Mouse (Mus musculus) embryonic facial prominence, embryonic 11.5 days (tissue): ENCODE measurements around the gene Trabd2b. TPM values are rescaled to one million over a fixed set of nuclear protein-coding genes. Genes with fewer than 3 reads are reported as not detected.

Experiments used
- ATAC-seq: fragments of 200-750 bp; cut with Nextera tagmentation; replicated peaks from 2 replicates; pipeline ENCODE4 v1.8.0; 2017; ENCODE audit warnings: low read depth; ENCODE audit not compliant: insufficient number of reproducible peaks, low FRiP score, low TSS enrichment
- DNase-seq: peaks from one replicate; pipeline ENCODE4 v3.0.0-alpha.2; 2015; ENCODE audit warnings: low spot score
- H3K27ac ChIP-seq: fragments of 300-500 bp; sonication (generic); replicated peaks from 2 replicates; pipeline ENCODE4 v1.5.1; 2014; ENCODE audit warnings: mild to moderate bottlenecking, low read depth, low read length, control low read depth
- H3K27me3 ChIP-seq: fragments of 300-500 bp; sonication (generic); 2 replicates; pipeline ENCODE4 v1.6.1; 2014; ENCODE audit warnings: mild to moderate bottlenecking, low read length, moderate library complexity, mixed read lengths; ENCODE audit not compliant: control insufficient read depth, insufficient read depth
- H3K36me3 ChIP-seq: fragments of 300-500 bp; sonication (generic); replicated peaks from 2 replicates; pipeline ENCODE4 v1.6.1; 2014; ENCODE audit warnings: low read depth, mild to moderate bottlenecking, low read length, moderate library complexity, mixed read lengths; ENCODE audit not compliant: control insufficient read depth, insufficient read depth
- H3K4me1 ChIP-seq: fragments of 300-500 bp; sonication (generic); 2 replicates; pipeline ENCODE4 v1.6.1; 2014; ENCODE audit warnings: low read length, mixed read lengths; ENCODE audit not compliant: control insufficient read depth, insufficient read depth
- H3K4me2 ChIP-seq: fragments of 300-500 bp; sonication (generic); 2 replicates; pipeline ENCODE4 v1.6.1; 2014; ENCODE audit warnings: low read depth, mild to moderate bottlenecking, control low read depth, low read length, moderate library complexity
- H3K4me3 ChIP-seq: fragments of 300-500 bp; sonication (generic); 2 replicates; pipeline ENCODE4 v1.5.1; 2014; ENCODE audit warnings: low read depth, low read length, control low read depth
- H3K9ac ChIP-seq: fragments of 300-500 bp; sonication (generic); replicated peaks from 2 replicates; pipeline ENCODE4 v1.6.1; 2014; ENCODE audit warnings: mild to moderate bottlenecking, control low read depth, low read length
- H3K9me3 ChIP-seq: fragments of 300-500 bp; sonication (generic); replicated peaks from 2 replicates; pipeline ENCODE4 v1.6.1; 2016; ENCODE audit warnings: mild to moderate bottlenecking, low read length, inconsistent platforms, mixed read lengths; ENCODE audit not compliant: control insufficient read depth
- WGBS: fragments of 180-500 bp; shearing (Covaris S2); extraction: QIAGEN DNeasy Blood & Tissue Kit; methylation state at CpG from one replicate; pipeline ENCODE4 v1.1.7; 2014; 5-methylcytosine and 5-hydroxymethylcytosine counted together
- polyA plus RNA-seq: library from polyadenylated mRNA; unstranded; fragments of >200 nt; fragmentation: Nextera tagmentation; extraction: Ambion mirVana; gene quantifications from 2 replicates; pipeline ENCODE4 v1.2.1, GENCODE M21; 2014

Trabd2b gene
- polyA plus RNA-seq = 0.65 and 0.93 TPM in 2 replicates

DNA sequence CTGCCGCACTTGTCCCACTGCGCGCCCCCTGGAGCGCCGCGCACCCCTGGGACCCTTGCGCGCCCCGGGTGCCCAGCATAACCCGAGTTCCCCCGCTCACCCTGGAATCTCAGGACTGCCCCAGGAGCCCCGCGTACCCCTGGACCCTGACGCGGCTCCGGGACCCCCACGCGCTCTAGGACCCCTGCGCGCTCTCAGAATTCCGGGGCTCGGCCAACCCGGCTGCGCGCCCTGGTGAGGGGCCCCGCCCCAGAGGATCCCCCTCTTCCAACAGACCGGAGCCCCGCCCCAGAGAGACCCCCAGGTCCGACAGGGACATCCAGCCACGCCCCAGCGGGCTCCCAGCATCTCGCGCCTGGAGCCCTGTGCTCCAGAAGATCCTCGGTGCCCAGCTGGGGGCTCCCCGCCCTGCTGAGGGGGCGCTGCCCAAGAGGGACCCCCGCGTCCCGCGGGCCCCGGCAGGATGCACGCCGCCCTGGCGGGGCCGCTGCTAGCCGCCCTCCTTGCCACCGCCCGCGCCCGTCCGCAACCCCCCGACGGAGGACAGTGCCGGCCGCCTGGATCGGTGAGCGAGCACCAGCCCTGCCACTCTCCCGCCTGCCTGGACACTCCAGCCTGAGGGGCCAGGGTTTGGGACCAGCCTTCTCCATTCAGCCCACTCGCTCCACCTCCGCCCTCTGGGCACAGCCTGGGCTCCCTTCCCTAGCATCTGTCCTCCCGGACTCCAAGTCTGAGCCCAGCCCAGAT, at the start of gene Trabd2b:
Gene Trabd2b (plus strand): TSS at position 370 of the 747 bp plus-strand sequence.
- DNase-seq (peak; percentile 41), ATAC-seq (peak; percentile 31)
- peak within 1 kb of the TSS; percentile 73 for H3K27ac ChIP-seq
- H3K9me3 ChIP-seq = no peaks in the 10 kb centered on the region
- no peaks in the 10 kb centered on the region for H3K36me3 ChIP-seq
- peaks cover 9% of the 10 kb centered on the region for H3K27me3 ChIP-seq
- peaks cover 13% of the 10 kb centered on the region for H3K4me1 ChIP-seq
- peak within 1 kb of the TSS; percentile 80 for H3K4me3 ChIP-seq
- H3K9ac ChIP-seq = peak within 1 kb of the TSS; percentile 82
- H3K4me2 ChIP-seq = peak within 1 kb of the TSS; percentile 98
- WGBS = 1% methylated on average over 52 of the region's 61 CpGs

DNA sequence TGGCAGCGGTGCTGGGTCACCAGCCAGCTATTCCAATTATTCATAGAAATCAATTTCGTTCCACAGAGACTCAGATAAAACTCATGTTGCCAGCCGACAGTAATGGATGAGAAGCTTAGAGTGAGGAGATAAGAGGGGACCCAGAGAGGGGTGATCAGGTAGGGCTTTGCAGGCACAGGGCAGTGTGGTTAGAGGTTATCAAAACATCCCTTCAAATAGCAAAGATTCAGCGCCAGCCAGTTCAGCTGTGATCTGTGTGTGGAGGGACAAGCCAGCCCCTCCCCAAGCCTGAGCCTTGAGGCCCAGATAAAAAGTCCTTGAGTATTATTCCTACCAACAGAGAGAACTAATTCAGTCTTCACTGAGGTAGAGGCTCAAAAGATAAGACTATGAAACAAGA, 49.1 kb upstream of the Trabd2b start:
- no peak for ATAC-seq
- Histone ChIP-seq H3K27me3 (no peaks in the 10 kb centered on the region), H3K4me1 (no peaks in the 10 kb centered on the region), H3K36me3 (no peaks in the 10 kb centered on the region), H3K27ac (no peak overlapping the region), H3K4me3 (no peak overlapping the region), H3K9ac (no peak overlapping the region), H3K9me3 (no peaks in the 10 kb centered on the region), H3K4me2 (no peak overlapping the region)
- WGBS = 49% methylated on average over 4 of the region's 4 CpGs
- no peak for DNase-seq

DNA sequence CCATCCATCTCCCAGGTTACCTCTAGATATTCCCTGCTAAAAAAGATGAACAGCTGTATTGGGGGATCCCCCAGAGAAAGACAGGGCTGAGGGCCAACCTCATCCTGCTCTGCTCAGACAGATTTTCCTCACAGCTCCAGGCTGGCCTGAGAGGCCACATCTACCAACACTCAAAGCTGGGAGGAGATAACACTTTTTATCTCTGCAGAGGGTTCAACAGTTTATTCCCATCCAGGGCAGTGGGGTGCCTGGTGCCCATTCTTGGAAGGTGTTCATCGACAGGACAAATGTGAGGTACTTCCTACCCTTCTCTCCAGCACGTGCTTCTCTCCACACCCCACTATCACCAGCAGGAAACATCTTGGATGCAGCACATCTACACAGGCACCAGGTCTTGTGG, 47.6 kb upstream of the Trabd2b start:
- ATAC-seq (no peak), DNase-seq (no peak)
- H3K27me3 ChIP-seq = no peaks in the 10 kb centered on the region
- no peak overlapping the region for H3K4me2 ChIP-seq
- 84% methylated on average over 2 of the region's 2 CpGs for WGBS
- no peak overlapping the region for H3K4me3 ChIP-seq
- H3K9ac ChIP-seq = no peak overlapping the region
- no peaks in the 10 kb centered on the region for H3K36me3 ChIP-seq
- H3K4me1 ChIP-seq = no peaks in the 10 kb centered on the region
- H3K9me3 ChIP-seq = no peaks in the 10 kb centered on the region
- H3K27ac ChIP-seq = no peak overlapping the region

DNA sequence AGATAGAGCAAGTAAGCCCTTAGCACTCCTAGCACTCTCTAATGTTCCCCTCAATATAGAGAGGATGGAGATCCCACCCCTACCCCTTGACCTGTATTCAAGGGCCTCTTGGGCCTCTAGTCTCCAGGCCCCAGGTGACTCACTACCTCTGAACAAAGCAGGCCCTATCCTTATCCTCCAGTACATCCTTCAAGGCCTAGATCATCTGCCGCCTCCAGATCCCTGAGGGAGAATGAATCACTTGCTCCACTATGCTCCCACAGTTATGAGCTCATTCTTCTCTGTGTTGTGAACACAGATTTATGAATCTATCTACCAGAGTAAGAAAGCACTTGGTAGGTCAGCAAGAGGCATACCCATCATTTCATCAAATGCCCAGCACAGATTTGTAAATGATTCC, 46.7 kb upstream of the Trabd2b start:
- Histone ChIP-seq H3K4me1 (no peaks in the 10 kb centered on the region), H3K9ac (no peak overlapping the region), H3K27me3 (no peaks in the 10 kb centered on the region), H3K9me3 (no peaks in the 10 kb centered on the region), H3K4me3 (no peak overlapping the region), H3K36me3 (no peaks in the 10 kb centered on the region), H3K27ac (no peak overlapping the region), H3K4me2 (no peak overlapping the region)
- no peak for ATAC-seq
- 79% methylated on average over 1 of the region's 1 CpGs for WGBS
- DNase-seq = no peak

DNA sequence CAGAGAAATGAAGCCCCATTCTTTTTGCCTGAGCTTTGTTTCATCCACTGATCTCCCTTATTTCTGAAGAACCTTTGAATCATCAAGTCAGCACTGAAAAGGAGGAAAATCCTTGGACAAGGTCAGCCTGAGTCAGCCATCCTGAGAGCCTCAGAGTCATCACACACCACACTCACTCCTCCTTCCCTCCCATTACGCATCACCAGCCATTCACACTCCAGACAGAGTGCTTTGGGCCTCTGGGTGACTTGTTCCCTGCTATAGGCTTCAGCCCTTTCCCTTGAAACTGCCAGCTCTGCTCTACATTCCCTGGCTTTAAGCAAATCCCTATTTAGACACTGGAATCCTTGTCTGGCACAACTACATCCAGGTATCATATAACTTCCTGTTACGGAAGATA, 45.2 kb upstream of the Trabd2b start:
- ATAC-seq = no peak
- 78% methylated on average over 2 of the region's 2 CpGs for WGBS
- no peak overlapping the region for H3K27ac ChIP-seq
- H3K9ac ChIP-seq = no peak overlapping the region
- no peak for DNase-seq
- H3K4me2 ChIP-seq = no peak overlapping the region
- no peaks in the 10 kb centered on the region for H3K27me3 ChIP-seq
- H3K9me3 ChIP-seq = no peaks in the 10 kb centered on the region
- no peaks in the 10 kb centered on the region for H3K4me1 ChIP-seq
- no peaks in the 10 kb centered on the region for H3K36me3 ChIP-seq
- no peak overlapping the region for H3K4me3 ChIP-seq

DNA sequence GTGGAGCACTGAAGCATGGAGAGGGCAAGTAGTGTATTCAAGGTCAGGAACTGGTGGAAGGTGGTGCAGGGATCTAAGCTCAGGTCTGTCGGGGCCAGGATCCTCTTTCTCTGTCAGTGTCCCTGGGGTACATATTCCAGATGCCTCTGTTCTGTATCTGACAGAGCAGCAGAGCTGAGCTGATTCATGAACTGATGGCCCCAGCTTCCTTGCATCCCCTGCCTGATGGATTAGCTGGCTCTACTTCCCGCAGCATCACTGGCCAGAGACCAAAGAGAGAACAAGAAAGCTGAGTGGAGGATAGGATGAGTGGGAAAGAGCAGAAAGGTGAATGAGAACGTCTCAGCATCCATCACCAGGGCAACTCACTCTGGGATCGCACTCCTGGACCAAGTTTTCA, 41.5 kb upstream of the Trabd2b start:
- 83% methylated on average over 4 of the region's 4 CpGs for WGBS
- Histone ChIP-seq H3K4me1 (no peaks in the 10 kb centered on the region), H3K27ac (no peak overlapping the region), H3K4me3 (no peak overlapping the region), H3K4me2 (no peak overlapping the region), H3K27me3 (no peaks in the 10 kb centered on the region), H3K9me3 (no peaks in the 10 kb centered on the region), H3K36me3 (no peaks in the 10 kb centered on the region), H3K9ac (no peak overlapping the region)
- DNase-seq (no peak), ATAC-seq (no peak)

DNA sequence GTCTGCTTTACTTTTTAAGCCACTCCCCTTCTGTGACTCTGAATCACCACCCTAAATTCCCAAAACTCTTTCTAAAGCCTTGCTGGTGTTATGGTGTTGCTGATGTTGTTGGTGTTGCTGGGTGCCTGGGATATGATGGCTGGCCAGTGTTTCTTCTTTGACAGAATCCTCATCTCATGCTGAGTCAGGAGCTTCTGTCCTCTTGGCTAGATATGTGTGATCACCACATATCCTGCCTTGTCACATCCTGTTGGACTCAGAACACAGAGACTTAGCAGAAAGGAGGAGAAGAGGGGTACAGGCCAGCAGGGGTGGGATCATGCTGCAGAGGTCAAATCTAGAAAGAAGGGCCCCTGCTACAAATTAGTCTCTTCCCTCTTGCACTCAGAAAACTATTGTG, 40.9 kb upstream of the Trabd2b start:
- no peak for DNase-seq
- H3K27ac ChIP-seq = no peak overlapping the region
- no peak for ATAC-seq

DNA sequence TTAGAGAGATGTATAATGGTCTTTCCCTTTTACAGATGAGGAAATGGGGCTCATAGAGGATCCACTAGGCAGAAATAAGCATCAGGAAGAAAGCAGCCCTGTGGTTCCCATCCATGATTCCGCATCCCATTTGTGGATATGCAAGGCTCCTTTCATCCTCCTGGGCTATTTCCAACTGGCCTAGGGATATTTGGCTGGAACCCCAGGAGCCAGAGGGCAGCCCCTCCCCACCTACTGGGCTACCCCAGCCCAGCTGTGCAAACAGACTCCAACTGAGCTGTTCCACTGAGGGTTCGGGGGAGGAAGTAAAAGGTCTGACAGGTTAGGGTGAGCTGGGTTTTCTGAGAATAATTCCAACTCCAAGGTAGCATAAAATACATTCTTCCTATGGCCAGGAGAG, 39.5 kb upstream of the Trabd2b start:
- H3K27me3 ChIP-seq = no peaks in the 10 kb centered on the region
- no peak for ATAC-seq
- H3K27ac ChIP-seq = no peak overlapping the region
- H3K4me2 ChIP-seq = no peak overlapping the region
- H3K9ac ChIP-seq = no peak overlapping the region
- no peak for DNase-seq
- no peaks in the 10 kb centered on the region for H3K9me3 ChIP-seq
- 51% methylated on average over 2 of the region's 2 CpGs for WGBS
- H3K4me3 ChIP-seq = no peak overlapping the region
- no peaks in the 10 kb centered on the region for H3K4me1 ChIP-seq
- no peaks in the 10 kb centered on the region for H3K36me3 ChIP-seq

More for the DNA sequence above, 40.9 kb upstream of the Trabd2b start:
- H3K27me3 ChIP-seq = no peaks in the 10 kb centered on the region
- H3K4me2 ChIP-seq = no peak overlapping the region
- H3K4me1 ChIP-seq = no peaks in the 10 kb centered on the region
- H3K9ac ChIP-seq = no peak overlapping the region
- H3K9me3 ChIP-seq = no peaks in the 10 kb centered on the region
- H3K36me3 ChIP-seq = no peaks in the 10 kb centered on the region
- no peak overlapping the region for H3K4me3 ChIP-seq
